Mouse (Mus musculus): ENCODE measurements around the gene Gm4064. TPM values are rescaled to one million over a fixed set of nuclear protein-coding genes. Genes with fewer than 3 reads are reported as not detected.

Gm4064 gene
- polyA plus RNA-seq (2015; fragmentation: Illumina TruSeq; extraction: RNeasy Lipid Tissue Mini Kit (QIAGEN cat#74804); ENCODE audit: insufficient read depth, low read depth, low replicate concordance) = not detected

GRCm38 (mm10) chrY:2796105-2796504 lies at the start of gene Gm4064:
Gene Gm4064, minus strand, starts transcription at chrY:2796205.

DNA sequence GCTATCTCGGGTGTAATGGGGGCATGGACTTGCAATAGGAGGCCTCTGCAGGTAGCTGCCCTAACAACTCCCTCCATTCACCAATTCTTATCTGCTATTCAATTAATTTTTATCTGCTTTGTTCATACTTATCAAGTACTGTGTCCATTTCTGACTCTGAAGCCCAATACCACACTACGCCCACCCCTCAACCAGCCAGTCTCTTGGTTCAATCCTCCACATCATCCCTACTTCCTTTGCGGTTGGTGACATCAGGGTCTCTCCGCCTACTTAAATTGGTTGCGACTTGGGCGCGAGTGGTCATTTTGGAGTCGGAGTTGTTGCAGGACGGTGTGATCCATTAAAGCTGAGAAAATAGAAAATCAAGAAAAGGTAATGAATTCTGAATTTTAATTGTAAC lies 34.4 kb upstream of the Gm4064 start, which contains the start of the genes Rbmy and Gm10256:
TSS of gene Rbmy (plus strand) at position 301 of the 400 bp plus-strand sequence.
TSS of gene Gm10256 (plus strand) at position 320 of the 400 bp plus-strand sequence.

Other genes starting within 250 kb of the Gm4064 start
- not detected for gene H2al2c, start 197.1 kb downstream of the Gm4064 start, polyA plus RNA-seq (2015; fragmentation: Illumina TruSeq; extraction: RNeasy Lipid Tissue Mini Kit (QIAGEN cat#74804); ENCODE audit: insufficient read depth, low read depth, low replicate concordance)
- gene Sry, start 132.5 kb downstream of the Gm4064 start, polyA plus RNA-seq (2015; fragmentation: Illumina TruSeq; extraction: RNeasy Lipid Tissue Mini Kit (QIAGEN cat#74804); ENCODE audit: insufficient read depth, low read depth, low replicate concordance) = not detected
- not detected for gene H2al2b, start 75.5 kb downstream of the Gm4064 start, polyA plus RNA-seq (2015; fragmentation: Illumina TruSeq; extraction: RNeasy Lipid Tissue Mini Kit (QIAGEN cat#74804); ENCODE audit: insufficient read depth, low read depth, low replicate concordance)
- not detected for gene Rbmy, start 34.5 kb upstream of the Gm4064 start, polyA plus RNA-seq (2015; fragmentation: Illumina TruSeq; extraction: RNeasy Lipid Tissue Mini Kit (QIAGEN cat#74804); ENCODE audit: insufficient read depth, low read depth, low replicate concordance)
- gene Gm10256, start 34.5 kb upstream of the Gm4064 start, polyA plus RNA-seq (2015; fragmentation: Illumina TruSeq; extraction: RNeasy Lipid Tissue Mini Kit (QIAGEN cat#74804); ENCODE audit: insufficient read depth, low read depth, low replicate concordance) = not detected
- gene Gm10352, start 104.8 kb upstream of the Gm4064 start, polyA plus RNA-seq (2015; fragmentation: Illumina TruSeq; extraction: RNeasy Lipid Tissue Mini Kit (QIAGEN cat#74804); ENCODE audit: insufficient read depth, low read depth, low replicate concordance) = not detected
- not detected for gene Gm29289, start 136.4 kb upstream of the Gm4064 start, polyA plus RNA-seq (2015; fragmentation: Illumina TruSeq; extraction: RNeasy Lipid Tissue Mini Kit (QIAGEN cat#74804); ENCODE audit: insufficient read depth, low read depth, low replicate concordance)

Measured in pancreas, adult 10 weeks (tissue).